Mouse (Mus musculus) fat pad, adult 2 months (tissue): Measurements from ENCODE around the gene Stx6.

ENCODE experiments used
- DNase-seq: peaks from one replicate; pipeline ENCODE4 v3.0.0-alpha.2; 2011; ENCODE audit warnings: low read depth, low spot score; ENCODE audit errors: extremely low read depth

Stx6 gene

GRCm38 (mm10) chr1:155252631-155253121, 94.2 kb downstream of the Stx6 start:
- no peak for DNase-seq

GRCm38 (mm10) chr1:155253126-155253525, 94.6 kb downstream of the Stx6 start:
- no peak for DNase-seq

- no peak for DNase-seq
These were observed 95.8 kb downstream of the Stx6 start for GRCm38 (mm10) chr1:155254309-155254708.
